Mouse (Mus musculus) stomach, embryonic 16.5 days (tissue): ENCODE data around the gene Rab21. TPM values are rescaled to one million over a fixed set of nuclear protein-coding genes. Genes with fewer than 3 reads are reported as not detected.
"Not testable (repeated sequence)": the region's sequence is repeated elsewhere in the genome, so short reads cannot be mapped to it uniquely, and the experiment has no call there.

Experiments
- ATAC-seq: fragments of 200-750 bp; cut with Nextera tagmentation; 2 replicates; pipeline ENCODE4 v1.8.0; 2017; ENCODE audit warnings: moderate number of reproducible peaks, moderate TSS enrichment; ENCODE audit not compliant: insufficient read depth, low FRiP score
- H3K27ac ChIP-seq: fragments of 300-500 bp; sonication (generic); 2 replicates; pipeline ENCODE4 v1.5.1; 2014; ENCODE audit warnings: low read length
- H3K27me3 ChIP-seq: fragments of 300-500 bp; sonication (generic); 2 replicates; pipeline ENCODE4 v1.6.1; 2014; ENCODE audit warnings: low read length, control low read depth, mixed read lengths; ENCODE audit not compliant: control insufficient read depth, insufficient read depth
- H3K36me3 ChIP-seq: fragments of 300-500 bp; sonication (generic); 2 replicates; pipeline ENCODE4 v1.6.1; 2014; ENCODE audit warnings: low read length; ENCODE audit not compliant: control insufficient read depth, insufficient read depth
- H3K4me1 ChIP-seq: fragments of 300-500 bp; sonication (generic); 2 replicates; pipeline ENCODE4 v1.6.1; 2014; ENCODE audit warnings: low read length, control low read depth, mixed read lengths; ENCODE audit not compliant: control insufficient read depth, insufficient read depth
- H3K4me2 ChIP-seq: fragments of 300-500 bp; sonication (generic); 2 replicates; pipeline ENCODE4 v1.6.1; 2014; ENCODE audit warnings: low read depth, low read length, mixed read lengths
- H3K4me3 ChIP-seq: fragments of 300-500 bp; sonication (generic); replicated peaks from 2 replicates; pipeline ENCODE4 v1.5.1; 2014; ENCODE audit warnings: mild to moderate bottlenecking, low read length
- H3K9ac ChIP-seq: fragments of 300-500 bp; sonication (generic); 2 replicates; pipeline ENCODE4 v1.6.1; 2014; ENCODE audit warnings: low read length
- H3K9me3 ChIP-seq: fragments of 300-500 bp; sonication (generic); replicated peaks from 2 replicates; pipeline ENCODE4 v1.6.1; 2016; ENCODE audit warnings: low read length, control low read depth; ENCODE audit not compliant: control insufficient read depth
- WGBS: fragments of 180-500 bp; shearing (Covaris S2); extraction: QIAGEN DNeasy Blood & Tissue Kit; methylation state at CpG from one replicate; pipeline ENCODE4 v1.1.7; 2014; 5-methylcytosine and 5-hydroxymethylcytosine counted together
- polyA plus RNA-seq: library from polyadenylated mRNA; unstranded; fragments of >200 nt; fragmentation: Nextera tagmentation; extraction: Ambion mirVana; gene quantifications from 2 replicates; pipeline ENCODE4 v1.2.1, GENCODE M21; 2015

Gene Rab21
- polyA plus RNA-seq, 1 experiment from 2014 or later, result 4.2 TPM

DNA sequence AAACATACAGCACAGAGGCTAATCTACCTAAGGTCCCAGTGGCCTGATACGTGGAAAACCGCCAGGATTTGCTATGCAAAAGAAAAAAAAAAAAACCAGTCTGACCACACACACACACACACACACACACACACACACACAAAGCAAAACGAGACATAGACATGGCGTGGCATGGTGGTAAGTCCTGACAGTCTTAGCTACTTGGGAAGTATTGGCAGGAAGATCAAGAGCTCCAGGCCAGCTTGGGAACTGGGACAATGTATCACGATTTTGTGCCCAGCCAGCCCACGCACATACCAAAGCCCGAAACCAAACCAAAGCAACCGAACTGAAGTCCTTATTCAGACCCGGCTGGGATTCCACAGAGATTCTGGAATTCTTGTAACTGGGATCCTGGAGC, 18.1 kb upstream of the Rab21 start:
- Histone ChIP-seq H3K4me3 (no peak overlapping the region), H3K4me1 (no peaks in the 10 kb centered on the region), H3K27ac (no peak overlapping the region), H3K9ac (no peak overlapping the region), H3K27me3 (no peaks in the 10 kb centered on the region), H3K36me3 (no peaks in the 10 kb centered on the region), H3K9me3 (no peaks in the 10 kb centered on the region), H3K4me2 (no peak overlapping the region)
- 66% methylated on average over 9 of the region's 9 CpGs for WGBS
- ATAC-seq, result no peak

GRCm38 (mm10) chr10:115332997-115333396, 17.6 kb upstream of the Rab21 start:
- Histone ChIP-seq H3K4me2 (no peak overlapping the region), H3K4me3 (no peak overlapping the region), H3K27me3 (no peaks in the 10 kb centered on the region), H3K9ac (no peak overlapping the region), H3K27ac (no peak overlapping the region), H3K9me3 (no peaks in the 10 kb centered on the region), H3K4me1 (no peaks in the 10 kb centered on the region), H3K36me3 (no peaks in the 10 kb centered on the region)
- no peak for ATAC-seq
- 85% methylated on average over 4 of the region's 4 CpGs for WGBS

DNA sequence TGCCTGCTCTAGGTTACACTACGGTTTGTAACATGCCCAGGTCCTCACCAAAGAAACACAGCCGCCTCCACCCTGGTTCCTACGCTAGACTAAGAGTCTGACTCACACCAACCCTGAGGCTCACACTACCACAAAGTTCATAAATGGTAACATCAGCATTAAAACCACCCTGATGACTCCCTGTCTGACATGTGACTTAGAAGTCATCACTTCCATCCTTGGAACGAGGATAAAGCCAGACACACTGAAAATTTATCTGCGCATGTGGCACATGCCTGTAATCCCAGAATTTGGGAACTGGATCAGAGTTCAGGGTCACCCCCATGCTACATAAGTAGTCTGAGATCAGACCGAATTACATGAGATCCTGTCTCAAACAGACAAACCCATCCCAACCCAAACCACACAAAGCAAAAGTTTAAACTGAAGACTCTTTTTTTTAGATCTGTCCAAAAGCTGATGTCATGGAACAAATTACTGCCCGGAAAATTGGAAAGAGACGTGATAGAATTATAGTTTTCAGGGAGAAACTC, 17.1 kb upstream of the Rab21 start:
- no peak for ATAC-seq

DNA sequence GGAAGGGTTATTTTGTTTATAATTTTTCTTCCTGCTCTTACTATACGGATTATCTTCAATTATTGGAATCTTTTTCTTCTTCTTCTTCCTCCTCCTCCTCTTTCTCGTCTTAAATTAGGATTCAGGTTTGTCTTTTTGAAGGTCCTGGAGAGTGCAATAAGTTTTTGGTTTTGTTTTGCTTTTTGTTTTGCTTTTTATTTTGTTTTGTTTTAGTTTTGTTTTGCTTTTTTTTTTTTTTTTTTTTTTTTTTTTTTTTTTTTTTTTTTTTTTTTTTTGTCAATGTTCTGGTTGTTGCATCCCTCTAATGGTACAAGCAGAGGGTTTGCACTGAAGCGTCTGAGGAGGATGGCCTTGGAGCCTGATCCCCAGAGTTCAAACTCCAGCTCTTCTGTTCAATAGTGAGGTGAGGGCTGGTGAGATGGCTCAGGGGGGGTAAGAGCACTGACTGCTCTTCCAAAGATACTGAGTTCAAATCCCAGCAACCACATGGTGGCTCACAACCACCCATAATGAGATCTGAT, 13.7 kb upstream of the Rab21 start:
- Histone ChIP-seq H3K27me3 (no peaks in the 10 kb centered on the region), H3K4me2 (no peak overlapping the region), H3K27ac (no peak overlapping the region), H3K4me1 (no peaks in the 10 kb centered on the region), H3K9ac (no peak overlapping the region), H3K9me3 (no peaks in the 10 kb centered on the region), H3K4me3 (no peak overlapping the region), H3K36me3 (no peaks in the 10 kb centered on the region)
- 73% methylated on average over 3 of the region's 3 CpGs for WGBS
- ATAC-seq, result no peak

More for the DNA sequence above, 17.1 kb upstream of the Rab21 start:
- Histone ChIP-seq H3K27ac (no peak overlapping the region), H3K36me3 (no peaks in the 10 kb centered on the region), H3K9ac (no peak overlapping the region), H3K9me3 (no peaks in the 10 kb centered on the region), H3K4me2 (no peak overlapping the region), H3K4me1 (no peaks in the 10 kb centered on the region), H3K4me3 (no peak overlapping the region), H3K27me3 (no peaks in the 10 kb centered on the region)
- 76% methylated on average over 8 of the region's 8 CpGs for WGBS

- Histone ChIP-seq H3K36me3 (no peaks in the 10 kb centered on the region), H3K9ac (no peak overlapping the region), H3K9me3 (no peaks in the 10 kb centered on the region), H3K4me1 (no peaks in the 10 kb centered on the region), H3K4me2 (no peak overlapping the region), H3K4me3 (no peak overlapping the region), H3K27me3 (no peaks in the 10 kb centered on the region), H3K27ac (no peak overlapping the region)
- 69% methylated on average over 6 of the region's 6 CpGs for WGBS
- ATAC-seq, result no peak
Measured at GRCm38 (mm10) chr10:115328514-115328913, 13.1 kb upstream of the Rab21 start.

DNA sequence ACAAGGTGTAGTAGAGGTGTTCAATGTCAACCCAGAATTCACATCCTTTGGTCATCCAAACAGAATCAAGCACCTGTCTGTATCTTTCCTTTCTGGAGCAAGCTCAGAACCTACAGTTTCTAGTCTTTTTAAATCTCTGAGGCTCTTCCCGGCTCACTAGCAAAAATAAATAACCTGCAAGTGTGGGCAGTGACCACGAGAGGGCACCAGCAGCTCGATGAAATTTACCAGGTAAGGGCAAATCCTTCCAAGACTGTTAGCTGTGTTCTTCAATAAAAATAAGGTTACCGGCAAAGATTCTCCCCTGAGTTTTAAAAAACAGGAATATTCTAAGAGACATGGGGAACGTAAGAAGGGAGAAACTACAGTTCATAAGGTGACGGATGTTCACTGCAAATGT, 7.9 kb upstream of the Rab21 start:
- no peak overlapping the region for H3K4me3 ChIP-seq
- H3K36me3 ChIP-seq, result no peaks in the 10 kb centered on the region
- no peak overlapping the region for H3K4me2 ChIP-seq
- H3K9me3 ChIP-seq, result no peaks in the 10 kb centered on the region
- ATAC-seq, result no peak
- no peaks in the 10 kb centered on the region for H3K4me1 ChIP-seq
- H3K27me3 ChIP-seq, result no peaks in the 10 kb centered on the region
- WGBS, result 7% methylated on average over 6 of the region's 6 CpGs
- H3K27ac ChIP-seq, result no peak overlapping the region
- no peak overlapping the region for H3K9ac ChIP-seq

DNA sequence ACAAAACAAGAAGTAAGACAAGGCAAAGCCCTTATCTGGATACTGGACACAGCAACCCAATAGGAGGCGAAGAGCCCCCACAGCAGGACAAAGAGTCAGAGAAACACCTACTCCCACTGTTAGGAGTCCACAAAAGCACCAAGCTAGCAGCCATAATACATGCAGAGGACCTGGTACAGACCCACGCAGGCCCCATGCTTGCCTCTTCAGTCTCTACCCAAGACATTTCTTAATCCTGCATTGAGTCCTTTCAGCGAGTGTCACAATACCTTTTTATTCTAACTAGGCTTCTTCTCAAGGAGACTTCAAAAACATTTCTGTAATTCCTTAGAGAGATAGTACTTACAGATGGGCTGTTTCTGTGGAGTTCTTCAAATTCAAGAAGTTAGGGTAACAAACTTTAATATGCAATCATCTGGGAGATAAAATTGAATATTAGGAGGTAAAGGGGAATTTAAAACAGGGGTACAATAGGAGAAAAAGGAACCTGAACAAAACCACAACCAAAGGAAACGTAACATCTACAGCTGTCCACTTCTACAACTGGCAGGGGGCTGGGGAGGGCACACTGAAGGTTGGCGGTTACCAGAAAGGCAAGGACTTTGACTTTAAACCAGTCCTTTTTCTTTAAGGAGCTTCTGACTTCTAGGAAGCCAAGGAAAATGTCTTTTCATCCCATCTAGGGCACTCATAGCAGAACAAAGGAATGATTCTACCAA, 6.1 kb upstream of the Rab21 start:
- no peaks in the 10 kb centered on the region for H3K9me3 ChIP-seq
- no peaks in the 10 kb centered on the region for H3K36me3 ChIP-seq
- no peak overlapping the region for H3K4me3 ChIP-seq
- no peaks in the 10 kb centered on the region for H3K4me1 ChIP-seq
- H3K27ac ChIP-seq, result no peak overlapping the region
- WGBS, result 77% methylated on average over 5 of the region's 5 CpGs
- no peaks in the 10 kb centered on the region for H3K27me3 ChIP-seq
- H3K4me2 ChIP-seq, result no peak overlapping the region
- H3K9ac ChIP-seq, result no peak overlapping the region
- no peak for ATAC-seq

DNA sequence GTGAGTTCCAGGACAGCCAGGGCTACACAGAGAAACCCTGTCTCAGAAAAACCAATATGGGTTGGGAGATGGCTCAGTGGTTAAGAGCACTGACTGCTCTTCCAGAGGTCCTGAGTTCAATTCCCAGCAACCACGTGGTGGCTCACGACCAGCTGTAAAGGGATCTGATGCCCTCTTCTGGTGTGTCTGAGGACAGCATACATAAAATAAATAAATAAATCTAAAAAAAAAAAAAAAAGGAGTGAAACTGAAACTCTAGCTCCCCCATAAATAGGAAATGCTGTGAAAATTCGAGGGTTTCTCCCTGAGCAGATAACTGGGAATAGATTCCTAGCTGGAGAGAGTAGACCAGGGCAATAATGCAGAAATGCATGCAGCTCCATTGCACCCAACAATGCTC, 3.0 kb upstream of the Rab21 start:
- not testable (repeated sequence) for H3K4me3 ChIP-seq, ATAC-seq, H3K4me1 ChIP-seq, H3K27ac ChIP-seq, H3K9me3 ChIP-seq, H3K9ac ChIP-seq, H3K36me3 ChIP-seq, H3K27me3 ChIP-seq, H3K4me2 ChIP-seq
- 57% methylated on average over 3 of the region's 3 CpGs for WGBS

- H3K9me3 ChIP-seq, result no peaks in the 10 kb centered on the region
- peak overlapping the region; percentile 82 for H3K4me3 ChIP-seq
- no peak for ATAC-seq
- H3K4me1 ChIP-seq, result peaks cover 20% of the 10 kb centered on the region
- H3K36me3 ChIP-seq, result no peaks in the 10 kb centered on the region
- no peaks in the 10 kb centered on the region for H3K27me3 ChIP-seq
- WGBS, result 57% methylated on average over 11 of the region's 11 CpGs
- H3K9ac ChIP-seq, result no peak overlapping the region; the same call in 1 of the 2 replicates
- peak overlapping the region; percentile 93; the same call in 1 of the 2 replicates for H3K27ac ChIP-seq
- H3K4me2 ChIP-seq, result peak overlapping the region; percentile 78
Measured at GRCm38 (mm10) chr10:115316313-115316712, 919 bp upstream of the Rab21 start.
